19 mouse cellular contexts compared by ENCODE assay signal in the genomic region with DNA sequence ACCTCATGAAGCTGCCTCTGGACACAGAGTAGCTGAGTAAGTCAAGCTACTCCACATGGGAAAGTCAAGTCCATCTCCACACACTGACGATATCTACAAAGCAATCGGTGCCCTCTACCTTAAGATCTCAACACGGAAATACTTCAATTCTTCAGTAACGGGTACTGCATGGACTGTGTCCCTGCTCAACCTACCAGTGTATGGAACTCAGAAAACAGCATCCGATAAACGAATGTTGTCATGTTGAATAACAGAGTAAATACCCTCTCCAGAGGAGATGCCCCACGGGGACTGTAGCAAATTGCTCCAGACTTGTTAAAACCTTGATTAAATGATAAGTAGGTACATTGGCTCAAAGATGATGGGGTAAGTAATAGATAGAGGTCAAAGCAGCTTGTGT. TPM values are rescaled to one million over a fixed set of nuclear protein-coding genes. Genes with fewer than 3 reads are reported as not detected.
DNase-seq lines count a peak whose midpoint lies in the region; ATAC-seq and TF ChIP-seq lines count a peak whose summit lies in the region.
"Had no signal": no experiment of that assay in that cellular context is flagged by ENCODE, and none has a peak within 500 bp of the region (broad histone marks: within the 10 kb centered on the region; RNA-seq: fewer than 3 reads in every experiment).

No protein-coding gene starts in this region.

- H3K27ac ChIP-seq in heart, postnatal 0 days (ENCODE audit: low read depth): peak overlapping the region; percentile 75; the same call in 1 of the 2 replicates
- H3K27ac ChIP-seq in spleen, adult 2 months (ENCODE audit: insufficient read depth, low read length): peak overlapping the region; percentile 84
- H3K27ac ChIP-seq in brown adipose tissue, adult 24 weeks (replicated peaks; ENCODE audit: low read depth, low read length): peak overlapping the region; percentile 46
- H3K27ac ChIP-seq in small intestine, adult 2 months (ENCODE audit: insufficient read depth, low read depth, low read length): 0 out of 2 replicates have a peak overlapping the region, but pooled peaks have one; percentile 4
- H3K27ac ChIP-seq: heart, embryonic 15.5 days; hindbrain, embryonic 14.5 days; midbrain, embryonic 15.5 days; neural tube, embryonic 12.5 days had no signal

- no peak for DNase-seq in heart, postnatal 0 days (ENCODE audit: low spot score)
- no peak for DNase-seq in heart, postnatal 10 days
- DNase-seq in spleen, adult 2 months (ENCODE audit: low read depth in 1 of 2, low spot score in 2 of 2): no peak
- no peak for DNase-seq in spleen, adult 12 weeks (ENCODE audit: low spot score)
- no peak for DNase-seq in frontal cortex, postnatal 14 days (ENCODE audit: low spot score in 2 of 2)
- DNase-seq: adrenal gland, adult 2 months; cerebellum, adult 8-10 months; right cerebral cortex, postnatal 4 days had no signal

- no peak for TF ChIP-seq EP300 in heart, postnatal 0 days (IDR thresholded peaks at IDR 0.05; ENCODE audit: low read depth)

- H3K9ac ChIP-seq in heart, postnatal 0 days (replicated peaks; ENCODE audit: low read depth, low read length): no peak overlapping the region
- H3K9ac ChIP-seq: heart, embryonic 15.5 days; hindbrain, embryonic 14.5 days; midbrain, embryonic 15.5 days; neural tube, embryonic 12.5 days had no signal

- no peak for TF ChIP-seq POLR2A in spleen, adult 2 months (IDR thresholded peaks at IDR 0.05; ENCODE audit: low read depth, low read length)
- TF ChIP-seq POLR2A in small intestine, adult 2 months (IDR thresholded peaks at IDR 0.05; ENCODE audit: low read depth, low read length): no peak

- intact Hi-C loops in heart, postnatal 10 days (cut with DNase I): loop anchor here (2.0 to 10.0 kb wide), 4 partner anchors 170 to 778 kb away; no protein-coding TSS in a partner anchor

- peak overlapping the region; percentile 22; the same call in 1 of the 2 replicates for H3K4me2 ChIP-seq in heart, postnatal 0 days (ENCODE audit: low read depth, low read length)
- H3K4me2 ChIP-seq: hindbrain, embryonic 14.5 days; midbrain, embryonic 15.5 days; neural tube, embryonic 12.5 days had no signal

- H3K4me3 ChIP-seq in heart, postnatal 0 days (ENCODE audit: low read depth, low read length): no peak overlapping the region
- 0 out of 2 replicates have a peak overlapping the region, but pooled peaks have one; percentile 22 for H3K4me3 ChIP-seq in spleen, adult 2 months (ENCODE audit: extremely low read depth, insufficient read depth, insufficient read length)
- no peak overlapping the region for H3K4me3 ChIP-seq in brown adipose tissue, adult 24 weeks (ENCODE audit: insufficient read depth, low read depth, low read length)
- H3K4me3 ChIP-seq in small intestine, adult 2 months (ENCODE audit: low read depth, low read length): no peak overlapping the region
- H3K4me3 ChIP-seq: heart, embryonic 15.5 days; midbrain, embryonic 15.5 days; neural tube, embryonic 12.5 days had no signal

- H3K4me1 ChIP-seq in heart, postnatal 0 days (ENCODE audit: control insufficient read depth, insufficient read depth): no peaks in the 10 kb centered on the region
- peaks cover 13% of the 10 kb centered on the region for H3K4me1 ChIP-seq in spleen, adult 2 months (ENCODE audit: control insufficient read depth, insufficient read depth, insufficient read length)
- no peaks in the 10 kb centered on the region for H3K4me1 ChIP-seq in brown adipose tissue, adult 24 weeks (ENCODE audit: control insufficient read depth, insufficient read depth, insufficient read length, low read length)
- peaks cover 2% of the 10 kb centered on the region; the same call in 1 of the 2 replicates for H3K4me1 ChIP-seq in small intestine, adult 2 months (ENCODE audit: control insufficient read depth, insufficient read depth, insufficient read length, low read length)
- H3K4me1 ChIP-seq: midbrain, embryonic 15.5 days; neural tube, embryonic 12.5 days had no signal

- H3K36me3 ChIP-seq in heart, postnatal 0 days (replicated peaks; ENCODE audit: control insufficient read depth, insufficient read depth, low read length): no peaks in the 10 kb centered on the region
- H3K36me3 ChIP-seq in spleen, adult 2 months (ENCODE audit: control insufficient read depth, insufficient read depth, low read length): no peaks in the 10 kb centered on the region
- H3K36me3 ChIP-seq in small intestine, adult 2 months (ENCODE audit: control insufficient read depth, insufficient read depth, low read length): no peaks in the 10 kb centered on the region
- H3K36me3 ChIP-seq: heart, embryonic 15.5 days; midbrain, embryonic 15.5 days; neural tube, embryonic 12.5 days had no signal

- no peaks in the 10 kb centered on the region for H3K27me3 ChIP-seq in heart, postnatal 0 days (ENCODE audit: control insufficient read depth, insufficient read depth, low read length)
- H3K27me3 ChIP-seq in spleen, adult 2 months (ENCODE audit: control insufficient read depth, insufficient read depth, low read length): no peaks in the 10 kb centered on the region
- H3K27me3 ChIP-seq in small intestine, adult 2 months (ENCODE audit: control insufficient read depth, insufficient read depth, low read length): no peaks in the 10 kb centered on the region
- H3K27me3 ChIP-seq: heart, embryonic 15.5 days; midbrain, embryonic 15.5 days; neural tube, embryonic 12.5 days had no signal

- TF ChIP-seq CTCF in heart, postnatal 0 days (IDR thresholded peaks at IDR 0.05; ENCODE audit: low read depth): no peak
- TF ChIP-seq CTCF in spleen, adult 2 months (IDR thresholded peaks at IDR 0.05; ENCODE audit: extremely low read depth, insufficient read depth, insufficient read length, insufficient replicate concordance): no peak
- TF ChIP-seq CTCF in small intestine, adult 2 months (IDR thresholded peaks at IDR 0.05; ENCODE audit: extremely low read depth, insufficient read length, insufficient replicate concordance, low read depth, low read length): no peak

- WGBS in heart, postnatal 0 days: 81% methylated on average over 7 of the region's 7 CpGs
- 40% methylated on average over 7 of the region's 7 CpGs for WGBS in spleen, adult 2 months
- 70% methylated on average over 7 of the region's 7 CpGs for WGBS in small intestine, adult 2 months

- no peak for ATAC-seq in heart, postnatal 0 days (ENCODE audit: insufficient read depth, low read depth)

- H3K9me3 ChIP-seq in heart, postnatal 0 days (replicated peaks; ENCODE audit: control insufficient read depth, low read length): no peaks in the 10 kb centered on the region
- H3K9me3 ChIP-seq: heart, embryonic 15.5 days; midbrain, embryonic 15.5 days; neural tube, embryonic 12.5 days had no signal

RNA-seq across cellular contexts. Expression of a gene that starts 20.0 kb away (rescaled TPM):
- total RNA-seq in heart, postnatal 0 days (2014; rRNA removed; ENCODE audit: low replicate concordance): not detected in 2 replicates
- polyA plus RNA-seq in heart, postnatal 0 days (2015; fragmentation: Nextera tagmentation; extraction: Ambion mirVana): not detected in 2 replicates
- not detected for total RNA-seq in heart, postnatal 10 days (2021)
- 0.07 TPM in 1 of 2 replicates, not detected in the other for polyA plus RNA-seq in spleen, adult 2 months (2012; rRNA removed)
- not detected in 2 replicates for polyA plus RNA-seq in brown adipose tissue, adult 24 weeks (2012; ENCODE audit: insufficient read depth, insufficient read length, missing spikeins)
- not detected in 2 replicates for polyA plus RNA-seq in small intestine, adult 2 months (2012; rRNA removed)
- total RNA-seq: ES-E14; gastrocnemius, postnatal 4 days; layer of hippocampus, postnatal 25 days had no signal
- polyA plus RNA-seq: forebrain, embryonic 11.5 days; heart, embryonic 15.5 days; large intestine, adult 2 months; neural tube, embryonic 12.5 days had no signal

Comparison
In these comparisons a context has a peak if more than half of its experiments do, and no peak if none do; other contexts are left out.
1. H3K27ac ChIP-seq: peak in every context shown above with its lines; median percentile 84 in spleen, adult 2 months; 75 in heart, postnatal 0 days; 46 in brown adipose tissue, adult 24 weeks; 4 in small intestine, adult 2 months.